Mouse (Mus musculus) right cerebral cortex, postnatal 36 days (tissue): ENCODE results near the gene Ap4s1.

Source experiments
- DNase-seq, 2 experiments: peaks; one replicate each; pipeline ENCODE4 v3.0.0; 2022; ENCODE audit warnings: low spot score in 2 of 2, mixed read lengths in 1 of 2

Ap4s1 gene

GRCm38 (mm10) chr12:51703859-51704258 lies 13.0 kb downstream of the Ap4s1 start:
- DNase-seq, result no peak

DNA sequence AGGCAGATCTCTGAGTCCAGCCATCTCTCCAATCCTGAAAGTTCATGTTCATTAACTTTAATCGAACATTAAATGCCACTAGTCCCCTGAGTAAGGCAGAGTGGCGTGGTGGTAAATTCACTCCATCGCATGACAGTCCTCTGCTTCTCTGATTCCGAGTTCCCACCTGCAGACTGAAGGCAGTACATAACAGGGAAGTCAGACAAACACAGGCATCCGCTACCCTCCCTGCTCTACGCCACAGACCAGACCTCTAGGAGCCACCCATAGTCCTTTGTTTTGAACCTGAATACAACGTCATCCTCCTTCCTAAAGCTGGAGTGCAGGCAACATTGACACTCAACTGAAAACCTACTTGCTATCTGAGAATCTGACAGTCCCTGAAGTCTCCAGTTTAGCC lies 13.7 kb downstream of the Ap4s1 start:
- DNase-seq, result no peak

- no peak for DNase-seq
These were observed 14.9 kb downstream of the Ap4s1 start for GRCm38 (mm10) chr12:51705778-51706177.

DNA sequence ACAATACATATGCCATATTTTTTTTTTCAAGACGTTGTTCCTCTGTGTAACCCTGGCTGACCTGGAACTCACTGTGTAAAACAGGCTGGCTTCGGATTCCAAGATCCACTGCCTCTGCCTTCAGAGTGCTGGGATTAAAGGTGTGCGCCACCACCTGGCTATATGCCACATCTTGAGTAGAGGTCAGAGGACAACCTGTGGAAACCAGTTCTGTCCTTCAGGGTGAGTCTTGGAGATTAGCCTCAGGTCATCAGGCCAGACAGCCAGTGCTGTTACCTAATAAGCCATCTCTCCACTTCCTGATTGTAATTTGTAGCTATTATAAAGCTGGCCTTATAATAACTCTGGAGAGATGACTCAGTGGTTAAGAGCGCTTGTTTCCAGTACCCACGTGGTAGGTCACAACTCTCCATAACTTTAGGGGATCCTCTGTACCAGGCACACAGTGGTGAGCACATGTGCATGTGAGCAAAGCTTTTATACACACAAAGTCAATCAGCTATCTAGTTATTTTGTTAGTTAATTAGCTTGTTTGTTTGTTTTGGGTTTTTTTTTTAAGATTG lies 15.9 kb downstream of the Ap4s1 start:
- DNase-seq, result no peak

- peak; percentile 85 to 91 for DNase-seq
These were observed 18.3 kb downstream of the Ap4s1 start for GRCm38 (mm10) chr12:51708941-51709686.

- no peak for DNase-seq
These were observed 18.9 kb downstream of the Ap4s1 start for GRCm38 (mm10) chr12:51709741-51710140.

DNA sequence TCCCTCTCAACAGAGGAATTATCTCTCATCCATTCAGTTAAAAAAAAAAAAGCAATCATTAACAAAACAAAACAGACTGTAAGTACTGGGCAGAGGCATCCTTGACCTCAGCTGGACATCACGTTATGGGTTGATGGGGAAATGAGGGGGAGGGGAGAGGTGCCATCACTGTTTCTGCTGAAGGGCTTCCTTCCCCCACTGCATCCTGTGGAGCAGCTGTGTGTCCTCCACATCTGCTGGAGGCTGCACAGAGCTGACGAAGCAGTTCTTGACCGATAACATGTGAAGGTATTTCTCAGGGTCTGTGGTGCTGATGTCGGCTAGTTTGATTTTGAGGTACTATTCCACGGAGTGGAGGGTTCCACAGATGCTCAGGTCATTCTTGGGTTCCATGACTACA lies 19.3 kb downstream of the Ap4s1 start:
- no peak for DNase-seq

GRCm38 (mm10) chr12:51712685-51713084 lies 21.9 kb downstream of the Ap4s1 start:
- no peak for DNase-seq

GRCm38 (mm10) chr12:51718617-51719016 lies 27.8 kb downstream of the Ap4s1 start:
- DNase-seq, result no peak

DNA sequence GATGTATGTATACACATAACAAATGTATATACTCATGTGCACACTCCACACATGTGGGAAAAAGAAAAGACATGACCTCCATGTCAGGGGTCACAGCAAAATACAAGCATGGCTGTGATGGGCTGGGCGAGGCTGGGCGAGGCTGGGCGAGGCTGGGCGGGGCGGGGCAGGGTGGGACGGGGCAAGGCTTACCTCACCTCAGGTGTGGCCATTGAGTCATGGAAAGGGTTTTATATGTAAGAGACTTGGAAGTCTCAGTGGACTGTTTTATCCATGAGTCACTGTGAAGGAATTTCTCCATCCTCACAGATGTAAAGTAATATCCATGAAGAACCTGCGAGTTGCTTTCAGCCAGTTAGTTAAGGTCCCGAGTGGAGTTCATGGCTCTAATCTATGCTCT lies 31.0 kb downstream of the Ap4s1 start:
- no peak for DNase-seq

DNA sequence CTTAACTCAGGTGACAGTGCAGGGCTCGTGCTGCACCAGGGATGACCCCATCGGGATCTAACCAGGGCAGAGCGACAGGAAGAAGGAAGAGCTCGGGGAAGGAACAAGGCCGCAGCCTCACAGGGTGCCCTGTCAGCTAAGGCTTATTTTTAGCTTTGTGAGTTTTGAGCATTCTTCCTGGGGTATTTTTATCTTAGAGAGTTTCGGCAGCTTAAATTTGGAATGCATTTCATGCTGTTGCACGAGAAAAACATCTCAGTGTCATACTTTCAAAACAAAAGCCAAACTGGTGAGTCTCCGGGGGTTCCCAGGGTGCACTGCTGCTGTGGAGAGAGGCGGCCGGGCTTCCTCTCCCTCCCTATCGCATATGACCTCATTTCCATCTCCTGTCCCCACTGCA lies 38.2 kb downstream of the Ap4s1 start:
- DNase-seq, result peak in 1 of 2 experiments; percentile 32

- DNase-seq, result no peak
These were observed 39.0 kb downstream of the Ap4s1 start for GRCm38 (mm10) chr12:51729827-51730226.

DNA sequence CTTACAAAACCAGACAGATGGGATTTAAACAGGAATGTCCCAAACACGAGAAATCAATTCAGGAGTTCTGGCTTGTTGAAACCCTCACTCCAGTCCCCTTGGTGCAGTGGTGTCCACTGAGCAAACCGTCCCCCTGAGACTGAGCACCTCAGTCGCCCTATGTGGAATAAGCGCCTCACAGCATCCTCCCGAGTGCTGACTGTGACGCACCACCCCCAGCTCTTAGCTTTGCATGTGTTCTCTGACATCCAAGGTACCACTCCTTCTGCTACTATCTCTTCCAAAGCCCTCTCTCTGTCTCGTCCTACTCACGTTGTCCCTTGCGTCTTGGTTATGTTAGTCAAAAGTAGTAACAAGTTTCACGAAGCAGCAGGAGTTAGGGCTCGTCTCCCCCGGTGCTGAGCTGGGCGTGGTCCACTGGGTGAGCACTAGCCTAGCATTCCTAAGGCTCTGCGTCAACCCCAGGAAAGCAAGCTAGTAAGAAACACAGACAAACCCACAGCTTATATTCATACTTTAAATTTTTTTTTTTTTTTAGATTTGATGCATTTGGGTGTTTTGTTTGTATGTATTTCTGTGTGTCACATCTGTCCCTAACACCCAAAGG lies 43.9 kb downstream of the Ap4s1 start:
- no peak for DNase-seq

DNA sequence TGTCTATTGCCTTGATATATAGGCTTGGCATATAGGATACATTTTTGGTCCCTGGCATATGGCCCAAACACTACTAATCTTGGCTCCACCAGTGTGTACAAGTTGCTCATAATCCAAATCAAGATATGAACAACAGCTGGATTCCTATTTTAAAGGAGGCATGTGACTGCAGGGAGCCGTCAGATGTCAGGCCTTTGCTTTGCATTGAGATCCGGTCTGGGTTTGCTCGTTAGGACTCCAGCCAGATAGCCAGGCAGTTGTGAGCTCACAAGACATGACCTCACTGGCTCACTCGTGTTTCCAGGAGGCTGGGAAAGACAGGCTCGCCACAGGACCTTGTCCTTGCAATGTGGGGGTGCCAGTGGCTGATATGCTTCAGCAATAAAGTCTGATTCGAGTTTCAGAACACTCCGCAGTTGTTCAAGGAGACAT lies 45.0 kb downstream of the Ap4s1 start:
- no peak for DNase-seq

GRCm38 (mm10) chr12:51736381-51736780 lies 45.5 kb downstream of the Ap4s1 start:
- DNase-seq, result no peak

DNA sequence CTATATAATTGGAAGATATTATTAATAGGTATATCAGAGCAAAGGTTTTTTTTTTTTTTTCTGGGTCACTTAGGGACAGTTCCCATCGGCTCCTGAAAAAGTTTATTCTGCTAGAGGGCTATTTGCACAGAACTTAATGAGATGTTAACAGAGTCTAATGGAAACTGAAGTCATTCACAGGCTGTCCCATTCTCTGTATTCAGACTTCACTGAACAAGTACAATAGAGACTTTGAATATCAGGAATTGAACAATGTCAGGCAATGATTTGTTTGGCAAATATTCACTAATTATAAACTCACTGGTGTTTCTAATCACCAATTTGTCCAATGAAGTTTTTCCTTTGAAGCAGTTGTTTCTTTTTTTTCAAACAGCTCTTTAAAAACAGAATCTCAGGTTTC lies 46.0 kb downstream of the Ap4s1 start:
- no peak for DNase-seq

GRCm38 (mm10) chr12:51741690-51742089 lies 50.9 kb downstream of the Ap4s1 start:
- DNase-seq, result no peak

DNA sequence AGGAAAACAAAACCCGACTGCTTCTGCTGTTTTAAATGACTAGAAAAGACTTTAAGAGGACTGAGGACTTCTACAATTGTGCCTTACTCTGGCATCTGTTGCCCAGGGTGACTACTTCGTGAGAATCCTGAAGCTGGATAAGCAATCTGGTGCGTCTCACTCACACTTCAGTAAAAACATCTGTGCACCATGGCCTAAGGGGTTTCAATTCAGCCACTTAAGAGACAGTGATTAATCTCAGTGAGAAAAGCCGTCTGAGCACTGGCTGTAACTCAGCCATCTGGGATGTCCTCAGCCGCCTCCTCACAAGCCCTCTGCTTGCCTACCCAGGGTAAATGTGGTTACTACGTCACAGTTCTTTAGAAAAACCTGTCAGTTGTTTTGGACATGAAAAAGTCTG lies 54.1 kb downstream of the Ap4s1 start:
- no peak for DNase-seq

DNA sequence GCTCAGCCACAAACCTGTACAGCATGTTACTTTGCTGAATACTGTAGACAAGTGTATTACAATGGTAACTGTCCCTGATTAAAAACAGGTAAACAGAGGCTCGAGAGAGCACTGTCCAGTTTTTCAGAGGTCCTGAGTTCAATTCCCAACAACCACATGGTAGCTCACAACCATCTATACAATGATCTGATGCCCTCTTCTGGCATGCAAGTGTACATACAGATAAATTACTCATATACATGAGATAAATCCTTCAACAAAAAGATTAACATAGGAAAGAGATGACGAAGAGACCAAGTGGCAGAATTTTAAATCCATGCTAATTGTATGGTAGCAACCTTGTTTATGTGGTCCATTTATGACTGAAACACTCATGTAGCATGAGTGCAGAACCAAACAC lies 56.5 kb downstream of the Ap4s1 start:
- no peak for DNase-seq

GRCm38 (mm10) chr12:51755938-51756598 lies 65.2 kb downstream of the Ap4s1 start:
- no peak for DNase-seq

- no peak for DNase-seq
These were observed 65.7 kb downstream of the Ap4s1 start for GRCm38 (mm10) chr12:51756599-51756961.

- DNase-seq, result no peak
These were observed 68.5 kb downstream of the Ap4s1 start for GRCm38 (mm10) chr12:51759374-51759773.

DNA sequence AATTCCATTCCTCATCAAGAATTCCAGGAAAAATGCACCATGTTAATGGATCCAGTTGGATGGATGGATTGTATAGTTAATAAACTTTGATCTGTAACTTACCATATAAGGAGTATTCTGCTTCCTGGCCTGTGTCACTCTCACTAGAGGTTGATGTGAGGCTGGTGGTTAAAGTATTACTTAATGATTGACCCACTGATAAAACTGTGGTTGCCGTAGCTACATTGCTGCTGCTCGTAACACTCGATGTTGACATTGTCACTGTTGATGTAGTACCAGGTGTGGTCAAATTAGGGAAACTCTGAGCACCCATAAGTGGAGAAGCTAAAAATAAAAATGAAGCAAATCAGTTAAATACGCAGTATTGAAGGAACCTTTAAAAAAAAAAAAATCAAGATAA lies 76.6 kb downstream of the Ap4s1 start:
- DNase-seq, result no peak
